Mouse (Mus musculus) urinary bladder, adult 18-20 months (tissue): ENCODE data around the gene Gemin4.

Experiments used
- DNase-seq, 2 experiments: peaks; one replicate each; pipeline ENCODE4 v3.0.0; 2022; ENCODE audit warnings: low spot score in 2 of 2, mixed read lengths in 2 of 2

Gene Gemin4

GRCm38 (mm10) chr11:76217390-76217800 is at the start of gene Gemin4, which contains the start of gene Dbil5:
Gene Gemin4 (minus strand): TSS chr11:76217664.
Gene Dbil5 (plus strand): TSS chr11:76217608.
- DNase-seq: peak; percentile 91 to 93

GRCm38 (mm10) chr11:76262611-76263351 is 45.3 kb upstream of the Gemin4 start:
- DNase-seq: no peak

DNA sequence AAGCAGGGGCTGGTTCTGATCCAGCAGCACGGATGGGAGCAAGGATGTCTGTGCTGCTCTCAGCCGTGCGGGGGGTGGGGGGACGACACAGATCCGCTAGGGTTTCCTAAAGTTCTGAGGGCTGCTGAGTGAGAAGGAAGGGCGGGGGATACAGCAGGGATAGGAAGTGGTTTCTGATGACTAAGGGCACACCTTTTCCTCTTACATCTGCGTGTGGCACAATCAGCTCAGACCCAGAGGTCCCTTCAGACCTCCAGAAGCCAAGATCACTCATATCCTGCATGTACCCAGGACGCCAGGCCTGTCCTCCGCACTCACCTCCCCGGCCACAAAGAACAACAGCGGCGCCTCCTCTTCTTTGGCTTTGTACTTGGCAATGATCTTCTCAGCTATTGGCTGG is 43.8 kb upstream of the Gemin4 start:
- no peak for DNase-seq

DNA sequence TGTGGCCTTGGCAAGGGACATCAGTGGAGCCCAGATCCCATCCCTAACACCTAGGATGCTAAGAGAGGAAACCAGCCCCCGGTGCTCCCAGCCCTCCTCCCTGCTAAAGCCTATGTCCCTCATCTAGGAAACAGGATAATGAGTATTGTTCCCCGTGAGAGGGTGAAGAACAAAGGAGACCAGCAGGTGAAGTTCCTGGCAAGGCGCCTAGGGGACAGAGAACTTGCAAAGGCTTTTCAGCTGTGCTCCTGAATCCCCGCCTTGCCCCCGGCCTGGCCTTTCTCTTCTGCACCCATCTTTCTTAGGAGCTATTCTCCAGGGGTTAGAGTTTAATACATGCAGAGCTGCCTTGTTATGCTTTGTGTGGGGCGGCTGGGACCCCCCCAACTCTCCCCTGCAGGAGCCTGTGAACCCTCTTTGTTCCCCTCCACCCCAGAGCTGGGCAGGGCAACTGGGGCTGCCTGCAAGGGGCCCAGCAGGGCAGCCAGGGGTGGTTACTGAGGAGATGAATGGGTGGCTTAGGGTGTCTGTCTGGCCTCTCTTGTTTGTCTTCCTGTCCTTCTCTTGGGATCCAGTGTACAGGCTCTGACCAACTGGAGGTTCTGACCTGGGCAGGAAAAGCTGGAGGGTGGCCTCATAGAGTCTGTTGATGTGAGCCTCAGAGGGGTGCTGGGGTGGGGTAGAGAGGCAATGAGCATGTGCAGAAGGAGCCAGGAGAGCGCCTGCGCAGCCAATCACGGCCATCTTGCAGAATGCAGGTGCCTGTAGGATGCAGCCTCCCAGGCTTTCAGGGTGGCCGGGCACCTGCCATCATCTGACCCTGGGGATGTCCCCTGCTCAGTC is 43.0 kb upstream of the Gemin4 start:
- no peak for DNase-seq

DNA sequence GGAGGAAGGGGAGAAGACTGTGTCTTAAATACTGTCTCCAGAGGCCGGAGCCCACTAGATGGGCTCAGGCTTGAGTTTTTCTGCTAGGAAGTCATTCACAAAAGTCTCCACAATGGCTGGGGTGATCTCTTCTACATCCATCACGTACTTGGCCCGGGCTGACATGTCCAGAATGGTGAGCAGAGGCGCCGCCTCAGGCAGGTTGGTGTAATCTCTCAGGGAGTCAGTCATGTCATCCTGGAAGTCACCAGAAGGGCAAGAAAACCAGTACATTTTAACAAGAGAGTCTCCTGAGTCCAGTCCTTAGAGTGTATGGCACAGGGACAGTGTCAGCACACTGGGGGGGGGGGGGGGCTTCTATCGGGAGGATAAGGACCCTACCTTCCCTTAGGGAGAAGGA is 41.0 kb upstream of the Gemin4 start:
- no peak for DNase-seq

DNA sequence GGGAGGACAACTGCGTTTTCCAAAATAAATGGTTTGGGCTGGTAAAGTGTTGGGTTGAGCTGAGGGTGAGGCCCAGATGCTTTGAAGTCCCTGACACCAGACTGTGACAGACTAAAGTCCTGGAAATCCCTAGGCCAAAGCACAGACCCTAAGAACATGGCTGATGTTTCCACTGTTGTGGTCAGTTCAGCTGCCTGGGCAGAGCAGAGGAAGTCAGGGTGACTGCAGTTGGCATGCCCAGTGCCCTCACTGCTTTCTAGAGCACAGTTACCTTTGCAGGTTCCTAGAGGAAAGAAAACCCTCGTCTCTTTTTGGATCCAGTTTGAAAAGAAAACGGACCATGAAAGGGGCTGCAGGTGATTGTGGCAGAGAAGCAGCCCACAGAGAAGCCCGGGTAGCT is 39.9 kb upstream of the Gemin4 start:
- DNase-seq: no peak

GRCm38 (mm10) chr11:76256129-76256528 is 38.7 kb upstream of the Gemin4 start:
- no peak for DNase-seq

- DNase-seq: no peak
Measured at GRCm38 (mm10) chr11:76255431-76256001, 38.1 kb upstream of the Gemin4 start.

DNA sequence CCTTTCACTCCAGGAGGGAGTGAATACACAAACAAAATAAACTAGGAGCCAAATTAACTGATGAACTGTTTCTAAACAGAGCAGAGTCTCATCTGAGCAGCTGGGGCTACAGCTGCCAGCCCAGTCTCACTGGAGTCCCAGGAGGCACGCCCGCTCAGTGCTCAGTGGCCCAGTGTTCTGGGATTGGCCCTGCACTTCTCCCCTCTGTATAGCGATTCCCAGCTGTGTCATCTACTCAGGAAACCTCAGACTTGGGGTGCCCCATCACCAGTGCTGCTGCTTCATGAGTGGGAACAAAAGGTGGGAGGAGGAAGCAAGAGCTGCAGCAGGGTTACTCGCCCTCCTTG is 36.4 kb upstream of the Gemin4 start:
- DNase-seq: no peak

DNA sequence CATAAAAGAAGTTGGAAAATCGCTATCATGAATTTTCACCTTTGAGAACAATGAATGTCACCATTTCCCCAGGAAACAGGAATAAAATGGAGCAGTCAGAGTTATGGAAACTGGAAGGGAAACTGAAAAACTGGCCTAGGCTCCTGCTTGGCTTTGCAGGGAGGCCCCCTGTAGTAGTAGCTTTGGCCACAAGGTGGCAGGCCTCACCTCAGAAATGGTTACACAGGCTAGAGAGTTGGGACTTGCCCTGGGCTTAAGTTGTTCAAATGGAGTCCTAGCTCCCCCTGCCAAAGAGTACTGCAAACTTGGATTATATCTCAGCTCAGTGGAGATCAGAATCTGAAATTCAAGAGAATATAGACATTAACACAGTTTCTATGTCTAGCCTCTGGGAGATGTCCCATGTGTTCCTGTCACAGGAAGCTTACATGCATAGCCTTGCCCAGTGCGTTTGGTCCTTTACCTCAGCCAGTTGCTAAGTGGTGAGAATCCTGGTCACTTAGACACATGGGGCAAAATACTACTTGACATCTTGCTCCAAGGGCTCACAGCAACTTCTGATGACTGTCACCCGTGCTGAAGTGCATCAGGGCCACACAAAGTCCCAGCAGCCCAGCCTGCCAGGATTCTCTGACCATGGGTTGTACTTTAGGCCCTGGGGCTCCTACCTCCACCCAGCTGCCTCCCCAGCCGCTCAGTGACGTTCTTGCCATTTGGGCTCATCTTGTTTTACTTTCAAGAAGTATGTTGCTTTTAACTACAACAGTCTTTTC is 35.9 kb upstream of the Gemin4 start:
- peak; percentile 75 to 80 for DNase-seq

DNA sequence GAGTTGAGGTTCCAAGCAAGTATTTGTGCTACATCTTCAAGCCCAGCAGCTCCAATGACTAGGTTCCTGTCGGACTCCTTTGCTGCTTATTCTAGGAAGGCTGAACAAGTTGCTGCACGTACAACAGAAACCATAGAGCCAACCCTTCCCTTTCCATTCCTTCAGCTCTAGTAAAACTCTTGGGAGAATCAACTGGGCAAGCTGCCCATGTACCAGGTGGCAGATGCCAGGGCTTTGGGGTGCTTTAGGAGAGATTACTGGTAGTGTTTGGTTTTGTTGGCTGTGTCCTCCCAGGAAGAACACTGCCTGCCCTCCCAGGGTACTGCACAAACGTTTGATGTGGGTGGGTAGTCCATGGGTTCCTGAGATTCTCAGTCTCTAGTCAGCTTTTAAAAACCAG is 34.6 kb upstream of the Gemin4 start:
- DNase-seq: no peak

- DNase-seq: no peak
Measured at GRCm38 (mm10) chr11:76247239-76247638, 29.8 kb upstream of the Gemin4 start.

DNA sequence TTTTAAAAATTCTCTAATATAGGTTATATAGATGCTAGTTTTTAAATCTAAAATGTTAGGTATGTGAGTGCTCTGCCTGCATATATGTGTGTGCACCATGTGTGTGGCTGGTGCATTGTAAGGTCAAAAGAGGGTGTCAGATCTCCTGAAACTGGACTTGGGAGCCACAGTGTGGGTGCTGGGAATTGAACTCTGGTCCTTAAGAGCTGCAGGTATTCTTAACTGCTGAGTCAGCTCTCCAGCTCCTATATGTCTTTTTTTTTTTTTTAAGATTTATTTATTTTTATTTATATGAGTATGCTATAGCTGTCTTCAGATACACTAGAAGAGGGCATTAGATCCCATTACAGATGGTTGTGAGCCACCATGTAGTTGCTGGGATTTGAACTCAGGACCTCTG is 29.0 kb upstream of the Gemin4 start:
- no peak for DNase-seq

DNA sequence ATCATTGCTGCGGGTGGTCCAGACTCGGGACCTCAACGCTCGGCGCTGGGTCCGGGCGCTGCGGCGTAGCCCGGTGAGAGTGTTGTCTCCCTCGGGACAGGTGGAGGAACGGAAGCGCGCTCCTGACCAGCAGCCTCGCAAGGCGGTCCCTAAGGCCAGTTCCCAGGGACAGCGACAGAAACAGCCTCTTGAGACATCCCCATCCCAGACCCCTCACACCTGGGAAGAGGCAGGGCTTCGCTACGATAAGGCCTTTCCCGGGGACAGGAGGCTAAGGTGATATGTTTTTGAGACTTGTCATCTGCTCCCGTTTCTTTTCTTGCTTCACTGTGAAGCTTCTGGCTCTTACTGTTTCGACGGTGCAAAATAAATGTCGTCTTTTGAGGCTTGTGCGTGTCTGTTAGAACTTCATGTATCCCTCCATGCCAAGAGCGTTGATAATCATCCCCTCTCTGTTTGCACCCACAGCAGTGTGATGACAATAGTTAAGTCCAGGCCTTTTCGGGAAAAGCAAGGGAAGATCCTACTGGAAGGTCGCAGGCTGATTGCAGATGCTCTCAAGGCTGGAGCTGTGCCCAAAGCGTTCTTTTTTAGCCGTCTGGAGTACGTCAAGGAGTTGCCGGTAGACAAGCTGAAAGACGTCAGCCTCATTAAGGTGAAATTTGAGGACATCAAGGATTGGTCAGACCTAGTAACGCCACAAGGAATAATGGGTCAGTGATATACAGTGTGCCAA is 26.5 kb upstream of the Gemin4 start:
- no peak for DNase-seq

- DNase-seq: peak; percentile 83 to 89
Measured at GRCm38 (mm10) chr11:76242901-76243810, 25.7 kb upstream of the Gemin4 start, which contains the start of the genes Mrm3 and Glod4. Gene Mrm3 (plus strand): TSS chr11:76243715. Gene Glod4 (minus strand): TSS chr11:76243725.

- DNase-seq: no peak
Measured at GRCm38 (mm10) chr11:76239750-76240149, 22.3 kb upstream of the Gemin4 start.

DNA sequence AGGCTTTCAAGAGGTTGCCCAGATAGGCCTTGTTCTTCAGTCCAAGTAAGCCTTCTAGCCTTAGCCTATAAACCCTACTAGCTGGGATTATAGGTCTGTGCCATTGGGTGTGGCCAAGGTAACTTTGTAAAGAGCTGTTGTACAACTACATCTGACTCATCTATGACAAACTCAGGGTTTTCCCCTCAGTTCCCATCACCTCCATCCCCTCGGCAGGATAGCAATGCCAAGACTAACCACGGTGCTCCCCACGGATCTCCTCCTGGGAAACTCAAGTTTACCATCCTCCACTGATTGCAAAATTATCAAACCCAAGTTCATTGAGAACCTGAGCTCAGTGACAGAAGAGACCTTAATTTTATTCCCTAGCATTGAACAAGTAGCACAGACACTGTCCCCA is 18.7 kb upstream of the Gemin4 start:
- DNase-seq: no peak

DNA sequence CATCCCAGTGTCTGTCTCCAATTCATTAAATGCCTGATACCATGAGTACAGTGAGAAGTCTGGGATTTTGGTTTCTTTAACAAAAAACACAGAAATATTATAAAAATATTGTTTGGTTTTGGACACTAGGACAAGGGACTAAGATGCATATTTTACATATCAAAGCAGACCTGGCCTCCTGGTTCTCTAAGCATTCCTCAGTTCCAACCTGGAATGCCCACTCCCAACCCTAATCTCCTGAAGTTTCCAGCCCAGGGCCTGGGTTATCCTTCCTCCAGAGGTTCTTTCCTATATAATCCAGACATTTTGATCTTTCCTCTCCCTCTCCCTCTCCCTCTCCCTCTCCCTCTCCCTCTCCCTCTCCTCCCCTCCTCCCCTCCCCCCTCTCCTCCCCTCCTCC is 7.6 kb upstream of the Gemin4 start:
- DNase-seq: no peak

DNA sequence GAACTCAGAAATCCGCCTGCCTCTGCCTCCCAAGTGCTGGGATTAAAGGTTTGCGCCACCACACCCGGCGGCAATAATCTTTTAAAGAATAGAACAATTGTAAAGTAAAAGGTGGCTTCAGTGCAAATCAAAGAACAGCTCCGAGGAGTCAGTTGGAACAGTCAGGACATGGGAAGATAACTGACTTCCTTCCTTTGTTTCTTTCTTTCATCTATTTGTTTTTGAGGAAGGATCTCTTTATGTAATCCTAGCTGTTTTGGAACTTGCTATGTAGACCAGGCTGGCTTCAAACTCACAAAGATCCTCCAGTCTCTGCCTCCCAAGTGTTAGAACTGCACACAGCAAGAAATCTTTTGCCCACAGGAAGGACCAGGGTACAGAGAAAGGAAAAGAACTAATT is 7.2 kb upstream of the Gemin4 start:
- DNase-seq: no peak
